ENCODE assay signal across 10 mouse cellular contexts in genomic region chr16:27925528-27926360, GRCm38 (mm10).
DNase-seq lines count a peak whose midpoint lies in the region; ATAC-seq lines count a peak whose summit lies in the region.
"Had no signal": no experiment of that assay in that cellular context is flagged by ENCODE, and none has a peak within 500 bp of the region (broad histone marks: within the 10 kb centered on the region; RNA-seq: fewer than 3 reads in every experiment).

No protein-coding gene starts in this region.

- ATAC-seq in frontal cortex, adult (ENCODE audit: low TSS enrichment), result peak; percentile 84
- ATAC-seq in megakaryocyte-erythroid progenitor cell, adult 5-6 weeks (replicated peaks; ENCODE audit: low FRiP score, low TSS enrichment, poor library complexity, severe bottlenecking), result no peak

- no peak for DNase-seq in frontal cortex, postnatal 36 days (ENCODE audit: low spot score in 2 of 2)
- peak; percentile 1 for DNase-seq in layer of hippocampus, adult 9-11 months
- DNase-seq in layer of hippocampus, adult 8-10 months (ENCODE audit: low spot score in 2 of 2), result no peak
- peak; percentile 4 for DNase-seq in right cerebral cortex, postnatal 25 days
- DNase-seq in right cerebral cortex, postnatal 4 days, result no peak
- DNase-seq in yolk sac, embryonic 10.5 days (ENCODE audit: low spot score), result peak; percentile 15
- DNase-seq: cerebellum, adult 9-10 months; gastrocnemius, postnatal 10 days had no signal

Comparison
In these comparisons a context has a peak if more than half of its experiments do, and no peak if none do; other contexts are left out.
1. DNase-seq: peak in layer of hippocampus, adult 9-11 months (single experiment), right cerebral cortex, postnatal 25 days (single experiment) and yolk sac, embryonic 10.5 days (single experiment); none in frontal cortex, postnatal 36 days (0 of 2), layer of hippocampus, adult 8-10 months (0 of 2) and right cerebral cortex, postnatal 4 days (single experiment).